Mouse (Mus musculus): ENCODE measurements at regions not wholly inside any gene's neighbourhood (a gene's known extent, or its start where the extent isn't known, plus 50 kb on each side); places are given as distances from the start of the nearest gene placed in this dataset.
A peak's percentile ranks its signal among the peaks of the same experiment; 100 is the strongest.

DNA sequence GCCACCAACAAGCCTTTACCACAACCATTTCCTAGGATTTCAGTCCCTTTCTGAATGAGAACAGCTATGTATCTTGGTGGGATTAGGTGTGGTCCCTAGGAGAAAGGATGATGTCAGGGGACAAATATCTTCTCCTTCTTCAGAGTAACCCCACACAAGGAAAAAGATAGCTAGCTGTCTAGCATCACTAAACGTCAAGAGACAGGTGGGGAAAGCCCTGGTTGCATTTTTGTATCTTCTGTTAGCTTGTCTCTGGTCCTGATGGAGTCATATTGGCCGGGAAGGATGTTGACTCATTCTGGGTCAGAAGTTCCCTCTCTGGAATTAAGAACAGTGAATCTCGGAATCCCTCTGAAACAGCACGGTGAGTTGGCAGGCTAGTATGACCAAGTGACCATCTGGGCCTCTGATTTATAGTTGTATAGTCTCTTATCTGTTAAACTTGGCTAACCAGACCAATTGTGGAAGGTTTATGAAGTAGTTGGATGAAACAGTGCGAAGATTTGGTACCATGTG is 327.4 kb downstream of the Lmx1a start:
- no peak for ATAC-seq
- Histone ChIP-seq H3K4me1 (ENCODE audit: control insufficient read depth, insufficient read depth, low read length) (no peaks in the 10 kb centered on the region), H3K9me3 (replicated peaks; ENCODE audit: control insufficient read depth, low read length) (no peaks in the 10 kb centered on the region), H3K9ac (ENCODE audit: low read length) (no peak overlapping the region), H3K27me3 (replicated peaks; ENCODE audit: control insufficient read depth, insufficient read depth, low read length) (no peaks in the 10 kb centered on the region), H3K36me3 (ENCODE audit: control insufficient read depth, insufficient read depth, low read length) (no peaks in the 10 kb centered on the region), H3K27ac (ENCODE audit: low read depth, low read length) (no peak overlapping the region), H3K4me2 (ENCODE audit: low read length) (no peak overlapping the region), H3K4me3 (ENCODE audit: low read depth, low read length) (no peak overlapping the region)
- DNase-seq (ENCODE audit: low spot score): no peak
- 84% methylated on average over 5 of the region's 5 CpGs for WGBS

- WGBS: 92% methylated on average over 3 of the region's 3 CpGs
- no peak overlapping the region for H3K27ac ChIP-seq (ENCODE audit: low read depth, low read length)
- H3K9ac ChIP-seq (ENCODE audit: low read length): no peak overlapping the region
These were observed 337.4 kb downstream of the Lmx1a start for GRCm38 (mm10) chr1:168026481-168026880.

DNA sequence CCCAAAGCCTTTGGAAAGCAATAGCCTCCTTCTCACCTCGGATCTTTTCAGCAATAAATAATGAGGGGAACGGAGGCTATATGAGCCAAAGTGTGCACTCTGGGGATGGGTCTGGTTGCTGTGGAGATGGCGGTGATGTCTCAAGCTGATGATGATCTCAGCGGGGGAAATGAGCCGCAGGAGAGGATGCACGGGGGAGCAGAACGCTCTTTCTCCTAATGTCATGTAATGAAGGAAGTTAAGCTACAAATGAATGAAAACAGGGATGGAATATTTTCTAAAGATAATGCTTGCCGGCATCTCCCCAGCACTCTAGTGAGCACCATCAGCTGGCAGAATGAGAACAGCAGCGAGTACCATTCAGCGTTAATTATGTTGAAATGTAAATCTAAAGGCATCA is 355.7 kb downstream of the Lmx1a start:
- Histone ChIP-seq H3K4me2 (ENCODE audit: low read length) (peak overlapping the region; percentile 30), H3K4me3 (ENCODE audit: low read depth, low read length) (no peak overlapping the region), H3K9me3 (replicated peaks; ENCODE audit: control insufficient read depth, low read length) (no peaks in the 10 kb centered on the region), H3K27me3 (replicated peaks; ENCODE audit: control insufficient read depth, insufficient read depth, low read length) (no peaks in the 10 kb centered on the region), H3K4me1 (ENCODE audit: control insufficient read depth, insufficient read depth, low read length) (peaks cover 22% of the 10 kb centered on the region; the same call in 1 of the 2 replicates), H3K27ac (ENCODE audit: low read depth, low read length) (peak overlapping the region; percentile 34), H3K36me3 (ENCODE audit: control insufficient read depth, insufficient read depth, low read length) (no peaks in the 10 kb centered on the region), H3K9ac (ENCODE audit: low read length) (no peak overlapping the region)
- DNase-seq (ENCODE audit: low spot score) (peak; percentile 62), ATAC-seq (no peak)
- WGBS: 29% methylated on average over 10 of the region's 10 CpGs

More at GRCm38 (mm10) chr1:168026481-168026880, 337.4 kb downstream of the Lmx1a start:
- Histone ChIP-seq H3K27me3 (replicated peaks; ENCODE audit: control insufficient read depth, insufficient read depth, low read length) (no peaks in the 10 kb centered on the region), H3K4me2 (ENCODE audit: low read length) (no peak overlapping the region), H3K4me3 (ENCODE audit: low read depth, low read length) (no peak overlapping the region), H3K36me3 (ENCODE audit: control insufficient read depth, insufficient read depth, low read length) (no peaks in the 10 kb centered on the region), H3K4me1 (ENCODE audit: control insufficient read depth, insufficient read depth, low read length) (no peaks in the 10 kb centered on the region), H3K9me3 (replicated peaks; ENCODE audit: control insufficient read depth, low read length) (no peaks in the 10 kb centered on the region)
- DNase-seq (ENCODE audit: low spot score): no peak
- ATAC-seq: no peak

DNA sequence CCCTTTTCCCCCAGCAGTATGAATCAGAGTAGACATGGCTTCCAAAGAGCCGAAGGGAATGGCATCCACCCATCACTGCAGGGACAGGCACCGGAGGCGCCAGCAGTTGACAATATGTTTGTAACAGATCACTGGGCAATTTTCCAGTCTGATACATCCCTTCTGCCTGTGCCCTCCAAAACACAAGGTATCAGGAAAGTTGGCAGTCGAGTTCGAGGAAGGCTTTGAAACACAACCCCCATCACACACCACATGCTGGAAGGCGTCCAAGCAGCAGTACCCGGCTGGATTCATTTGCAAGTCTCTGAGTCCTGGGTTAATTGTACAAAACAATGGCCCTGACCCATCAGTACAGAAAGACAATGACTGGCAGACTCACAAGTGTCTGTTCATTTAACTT is 357.3 kb downstream of the Lmx1a start:
- no peak overlapping the region for H3K9ac ChIP-seq (ENCODE audit: low read length)
- 8% methylated on average over 7 of the region's 7 CpGs for WGBS
- no peaks in the 10 kb centered on the region for H3K27me3 ChIP-seq (replicated peaks; ENCODE audit: control insufficient read depth, insufficient read depth, low read length)
- DNase-seq (ENCODE audit: low spot score): peak; percentile 96
- no peaks in the 10 kb centered on the region for H3K36me3 ChIP-seq (ENCODE audit: control insufficient read depth, insufficient read depth, low read length)
- peak; percentile 91 for ATAC-seq
- no peak overlapping the region for H3K4me2 ChIP-seq (ENCODE audit: low read length)
- peak overlapping the region; percentile 81 for H3K27ac ChIP-seq (ENCODE audit: low read depth, low read length)
- no peak overlapping the region for H3K4me3 ChIP-seq (ENCODE audit: low read depth, low read length)
- H3K4me1 ChIP-seq (ENCODE audit: control insufficient read depth, insufficient read depth, low read length): peaks cover 22% of the 10 kb centered on the region; the same call in 1 of the 2 replicates
- no peaks in the 10 kb centered on the region for H3K9me3 ChIP-seq (replicated peaks; ENCODE audit: control insufficient read depth, low read length)

GRCm38 (mm10) chr1:168046749-168047148 is 357.7 kb downstream of the Lmx1a start:
- peak; percentile 66 for ATAC-seq
- 18% methylated on average over 1 of the region's 1 CpGs for WGBS
- H3K9me3 ChIP-seq (replicated peaks; ENCODE audit: control insufficient read depth, low read length): no peaks in the 10 kb centered on the region

DNA sequence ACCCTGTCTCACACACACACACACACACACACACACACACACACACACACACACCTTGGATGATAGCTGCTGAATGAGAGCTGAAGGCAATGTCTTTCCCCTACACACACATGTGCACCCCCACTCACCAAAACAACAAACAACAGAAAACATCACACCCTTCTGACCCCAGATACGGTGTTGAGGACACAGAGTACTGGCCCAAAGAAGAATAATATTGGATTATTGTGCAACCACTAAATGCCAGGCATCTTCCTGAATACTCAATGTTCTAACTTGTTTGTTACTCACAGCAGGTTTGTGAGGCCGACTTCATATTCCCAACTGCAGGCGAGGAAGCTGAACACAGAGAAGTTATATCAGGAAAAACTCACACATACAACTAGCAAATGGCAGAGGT is 360.9 kb downstream of the Lmx1a start:
- no peaks in the 10 kb centered on the region for H3K36me3 ChIP-seq (ENCODE audit: control insufficient read depth, insufficient read depth, low read length)
- no peak for ATAC-seq
- no peaks in the 10 kb centered on the region for H3K9me3 ChIP-seq (replicated peaks; ENCODE audit: control insufficient read depth, low read length)
- no peak overlapping the region for H3K4me2 ChIP-seq (ENCODE audit: low read length)
- H3K27me3 ChIP-seq (replicated peaks; ENCODE audit: control insufficient read depth, insufficient read depth, low read length): no peaks in the 10 kb centered on the region
- no peak for DNase-seq (ENCODE audit: low spot score)
- WGBS: 93% methylated on average over 3 of the region's 3 CpGs
- no peak overlapping the region for H3K4me3 ChIP-seq (ENCODE audit: low read depth, low read length)
- H3K4me1 ChIP-seq (ENCODE audit: control insufficient read depth, insufficient read depth, low read length): peaks cover 19% of the 10 kb centered on the region; the same call in 1 of the 2 replicates
- H3K27ac ChIP-seq (ENCODE audit: low read depth, low read length): no peak overlapping the region
- H3K9ac ChIP-seq (ENCODE audit: low read length): no peak overlapping the region

More at GRCm38 (mm10) chr1:168046749-168047148, 357.7 kb downstream of the Lmx1a start:
- no peak overlapping the region for H3K4me2 ChIP-seq (ENCODE audit: low read length)
- H3K9ac ChIP-seq (ENCODE audit: low read length): no peak overlapping the region
- peak overlapping the region; percentile 81; the same call in 1 of the 2 replicates for H3K27ac ChIP-seq (ENCODE audit: low read depth, low read length)
- no peaks in the 10 kb centered on the region for H3K27me3 ChIP-seq (replicated peaks; ENCODE audit: control insufficient read depth, insufficient read depth, low read length)
- H3K36me3 ChIP-seq (ENCODE audit: control insufficient read depth, insufficient read depth, low read length): no peaks in the 10 kb centered on the region
- H3K4me1 ChIP-seq (ENCODE audit: control insufficient read depth, insufficient read depth, low read length): peaks cover 22% of the 10 kb centered on the region; the same call in 1 of the 2 replicates
- no peak overlapping the region for H3K4me3 ChIP-seq (ENCODE audit: low read depth, low read length)
- peak; percentile 75 for DNase-seq (ENCODE audit: low spot score)

DNA sequence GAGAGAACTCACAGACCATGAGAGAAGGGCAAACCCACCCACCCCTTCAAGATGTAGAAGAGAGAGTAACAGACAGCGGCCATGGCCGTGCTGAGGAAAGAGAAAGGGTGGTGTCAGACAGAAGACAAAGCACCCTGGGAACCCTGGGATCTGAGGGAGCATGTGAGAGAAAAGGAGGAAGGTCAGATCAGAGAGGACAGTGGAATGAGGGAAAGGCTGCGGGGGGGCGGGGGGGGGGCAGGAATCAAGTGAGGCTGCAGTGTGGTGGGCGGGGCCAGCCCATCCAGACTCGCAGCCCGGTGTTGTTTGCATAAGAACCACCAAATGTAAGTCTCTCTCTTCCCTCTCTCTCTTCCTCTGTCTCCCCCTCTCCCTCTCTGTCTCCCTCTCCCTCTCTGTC is 367.4 kb downstream of the Lmx1a start:
- Histone ChIP-seq H3K27ac (ENCODE audit: low read depth, low read length) (no peak overlapping the region), H3K9ac (ENCODE audit: low read length) (no peak overlapping the region), H3K4me1 (ENCODE audit: control insufficient read depth, insufficient read depth, low read length) (peaks cover 11% of the 10 kb centered on the region; the same call in 1 of the 2 replicates), H3K9me3 (replicated peaks; ENCODE audit: control insufficient read depth, low read length) (no peaks in the 10 kb centered on the region), H3K36me3 (ENCODE audit: control insufficient read depth, insufficient read depth, low read length) (no peaks in the 10 kb centered on the region), H3K4me3 (ENCODE audit: low read depth, low read length) (no peak overlapping the region), H3K4me2 (ENCODE audit: low read length) (no peak overlapping the region), H3K27me3 (replicated peaks; ENCODE audit: control insufficient read depth, insufficient read depth, low read length) (no peaks in the 10 kb centered on the region)
- ATAC-seq: 0 out of 2 replicates have a peak, but pooled peaks have one; percentile 15
- 6% methylated on average over 5 of the region's 7 CpGs for WGBS
- DNase-seq (ENCODE audit: low spot score): no peak

- WGBS: 75% methylated on average over 9 of the region's 9 CpGs
These were observed 368.4 kb downstream of the Lmx1a start for GRCm38 (mm10) chr1:168057479-168057878.

DNA sequence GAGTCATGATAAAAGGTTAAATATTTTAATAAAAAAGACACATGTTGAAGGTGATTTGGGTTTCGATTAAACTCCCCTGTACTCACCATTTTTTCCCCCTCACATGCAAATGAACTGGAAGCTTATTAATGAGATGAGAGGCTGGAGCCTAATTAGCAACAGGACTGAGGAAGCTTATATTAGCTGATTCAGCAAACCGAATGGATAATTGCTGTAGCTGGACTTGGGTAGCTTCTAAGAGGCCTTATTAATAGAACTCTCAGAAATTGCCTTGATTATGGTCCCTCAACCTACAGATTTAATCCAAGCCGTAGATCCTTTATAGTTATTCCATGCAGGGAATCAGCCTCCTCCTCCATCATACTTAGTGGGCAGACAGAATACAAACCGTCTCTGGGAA is 369.7 kb downstream of the Lmx1a start:
- Histone ChIP-seq H3K4me2 (ENCODE audit: low read length) (no peak overlapping the region), H3K36me3 (ENCODE audit: control insufficient read depth, insufficient read depth, low read length) (no peaks in the 10 kb centered on the region), H3K4me1 (ENCODE audit: control insufficient read depth, insufficient read depth, low read length) (peaks cover 11% of the 10 kb centered on the region; the same call in 1 of the 2 replicates), H3K9ac (ENCODE audit: low read length) (no peak overlapping the region), H3K27ac (ENCODE audit: low read depth, low read length) (no peak overlapping the region), H3K27me3 (replicated peaks; ENCODE audit: control insufficient read depth, insufficient read depth, low read length) (no peaks in the 10 kb centered on the region), H3K9me3 (replicated peaks; ENCODE audit: control insufficient read depth, low read length) (no peaks in the 10 kb centered on the region), H3K4me3 (ENCODE audit: low read depth, low read length) (no peak overlapping the region)
- 0 out of 2 replicates have a peak, but pooled peaks have one; percentile 42 for ATAC-seq
- DNase-seq (ENCODE audit: low spot score): peak; percentile 66
- WGBS: 19% methylated on average over 4 of the region's 4 CpGs

More at GRCm38 (mm10) chr1:168057479-168057878, 368.4 kb downstream of the Lmx1a start:
- DNase-seq (ENCODE audit: low spot score) (no peak), ATAC-seq (no peak)
- H3K27me3 ChIP-seq (replicated peaks; ENCODE audit: control insufficient read depth, insufficient read depth, low read length): no peaks in the 10 kb centered on the region
- H3K36me3 ChIP-seq (ENCODE audit: control insufficient read depth, insufficient read depth, low read length): no peaks in the 10 kb centered on the region
- no peak overlapping the region for H3K9ac ChIP-seq (ENCODE audit: low read length)
- no peak overlapping the region for H3K4me3 ChIP-seq (ENCODE audit: low read depth, low read length)
- H3K4me2 ChIP-seq (ENCODE audit: low read length): no peak overlapping the region
- H3K9me3 ChIP-seq (replicated peaks; ENCODE audit: control insufficient read depth, low read length): no peaks in the 10 kb centered on the region
- peaks cover 11% of the 10 kb centered on the region; the same call in 1 of the 2 replicates for H3K4me1 ChIP-seq (ENCODE audit: control insufficient read depth, insufficient read depth, low read length)
- no peak overlapping the region for H3K27ac ChIP-seq (ENCODE audit: low read depth, low read length)

Measured in forebrain, embryonic 14.5 days (tissue).